Mouse (Mus musculus): ENCODE data around the gene Nfat5.

Gene Nfat5

DNA sequence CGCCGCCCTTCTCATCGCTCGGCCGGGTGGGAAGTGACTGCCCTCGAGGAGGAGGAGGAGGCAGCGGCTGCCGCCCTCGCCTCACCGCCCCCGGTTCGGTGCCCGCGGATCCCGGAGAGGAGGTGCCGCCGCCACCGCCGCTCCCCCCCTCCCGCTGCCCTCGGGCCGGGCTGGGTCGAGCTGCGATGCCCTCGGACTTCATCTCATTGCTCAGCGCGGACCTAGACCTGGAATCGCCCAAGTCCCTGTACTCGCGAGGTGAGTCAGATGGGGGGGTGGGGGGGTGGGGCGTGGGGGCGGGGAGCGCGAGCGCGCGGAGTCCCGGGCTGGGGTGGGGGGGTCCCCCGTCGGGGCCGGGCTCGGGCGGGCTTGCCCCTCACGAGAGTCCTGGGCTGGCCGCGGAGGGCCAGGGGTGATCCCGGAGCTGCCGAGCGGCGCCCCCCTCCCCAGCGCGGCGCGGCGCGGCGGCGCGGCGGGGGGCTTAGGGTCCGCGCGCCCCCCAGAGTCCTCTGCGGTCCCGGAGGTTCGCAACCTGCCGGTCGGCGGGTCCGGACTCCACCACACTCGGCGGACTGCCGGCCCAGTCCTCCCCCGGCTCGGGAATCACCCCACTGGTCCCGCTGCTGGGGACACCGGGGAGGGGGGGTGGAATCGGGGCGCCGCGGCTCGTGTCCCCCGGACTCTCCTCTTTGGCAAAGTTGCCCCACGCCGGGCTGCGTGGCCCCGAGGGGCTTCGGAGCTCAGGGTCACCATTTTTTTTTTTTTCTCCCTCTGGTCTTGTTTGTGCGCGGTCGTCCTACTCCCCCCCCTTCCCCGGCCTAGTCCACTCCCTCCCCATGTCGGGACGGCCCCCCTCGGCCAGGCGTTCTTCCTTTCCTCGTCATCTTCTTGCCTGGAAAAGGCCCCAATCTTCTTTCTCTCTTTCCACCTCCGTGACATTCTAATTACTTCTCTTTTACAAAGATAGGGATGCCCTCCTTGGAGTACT lies 665 bp downstream of the Nfat5 start:
- DNase-seq = peak; percentile 71 to 82

- no peak for DNase-seq
Observed at GRCm38 (mm10) chr8:107295450-107295849, 2.2 kb downstream of the Nfat5 start.

DNA sequence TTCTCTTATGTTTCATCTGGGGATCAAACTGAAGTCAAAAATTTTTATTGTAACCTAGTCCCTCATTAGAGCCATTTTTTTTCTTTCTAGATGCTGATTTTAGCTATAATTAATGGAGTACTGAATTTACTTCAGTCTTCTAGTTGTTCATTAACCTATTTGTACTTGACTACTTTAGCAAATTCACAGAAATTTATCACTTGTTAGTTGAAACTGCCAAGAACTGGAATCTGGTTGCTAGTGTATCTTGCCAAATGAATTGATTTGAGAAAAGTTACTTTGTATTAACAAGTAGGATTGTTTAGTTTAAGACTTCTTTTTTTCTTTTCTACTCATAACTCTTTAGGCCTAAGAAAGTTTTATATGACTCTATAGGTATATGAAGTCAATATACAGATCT lies 18.6 kb downstream of the Nfat5 start:
- DNase-seq = no peak

DNA sequence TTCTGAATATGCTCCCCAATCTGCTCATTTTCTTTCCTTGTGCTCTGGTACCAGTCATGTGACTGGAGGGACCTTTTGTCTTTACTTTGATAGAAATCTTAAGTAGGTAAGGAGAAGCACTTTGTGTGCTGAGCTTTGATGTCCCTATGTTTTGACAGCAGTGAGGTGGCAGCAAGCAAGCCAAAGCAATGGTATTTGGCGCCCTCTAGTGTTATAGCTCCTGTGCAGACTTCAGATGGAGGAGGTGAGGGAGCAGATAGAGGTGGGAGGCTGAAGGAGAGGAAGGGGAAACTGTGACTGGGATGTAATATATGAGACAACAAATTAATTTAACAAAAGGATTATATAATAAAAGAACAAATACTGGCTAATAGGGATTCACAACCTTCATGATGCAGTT lies 30.9 kb downstream of the Nfat5 start:
- DNase-seq = peak; percentile 74 to 83

DNA sequence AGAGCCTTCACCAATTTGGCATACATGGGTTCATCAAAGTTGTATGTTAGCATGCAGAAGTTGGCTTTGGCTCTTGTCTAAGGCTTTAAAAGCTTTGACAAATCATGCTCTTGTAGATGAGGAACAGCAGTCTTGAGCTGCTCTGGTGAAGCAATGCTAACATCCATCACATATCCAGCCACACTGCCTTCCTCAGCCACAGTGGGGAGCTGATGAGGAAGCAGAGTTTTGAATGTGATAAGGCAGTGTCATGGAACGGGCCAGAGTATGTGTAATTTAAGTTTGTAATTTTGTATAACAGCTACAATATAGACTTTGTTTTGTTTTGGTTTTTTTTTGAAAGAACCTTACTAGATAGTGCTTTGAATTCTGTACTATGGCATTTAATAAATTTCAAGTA lies 36.3 kb downstream of the Nfat5 start:
- DNase-seq = peak in 1 of 2 experiments; percentile 14

- no peak for DNase-seq
Observed at GRCm38 (mm10) chr8:107336480-107336879, 43.2 kb downstream of the Nfat5 start.

DNA sequence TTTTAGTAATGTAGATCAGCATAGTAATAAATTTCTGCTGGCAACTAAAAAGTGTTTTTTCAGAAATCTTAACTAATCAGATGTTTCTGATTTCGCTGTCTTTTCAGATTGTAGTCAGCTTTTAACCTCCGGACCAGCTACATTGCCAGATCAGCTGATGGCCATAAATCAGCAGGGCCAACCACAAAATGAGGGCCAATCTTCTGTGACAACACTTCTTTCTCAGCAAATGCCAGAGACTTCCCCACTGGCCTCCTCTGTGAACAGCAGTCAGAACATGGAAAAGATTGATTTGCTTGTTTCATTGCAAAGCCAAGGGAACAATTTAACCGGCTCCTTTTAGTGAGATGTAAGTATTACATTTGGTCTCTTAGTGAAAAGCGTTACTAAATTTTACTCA lies 77.0 kb downstream of the Nfat5 start:
- DNase-seq = no peak

DNA sequence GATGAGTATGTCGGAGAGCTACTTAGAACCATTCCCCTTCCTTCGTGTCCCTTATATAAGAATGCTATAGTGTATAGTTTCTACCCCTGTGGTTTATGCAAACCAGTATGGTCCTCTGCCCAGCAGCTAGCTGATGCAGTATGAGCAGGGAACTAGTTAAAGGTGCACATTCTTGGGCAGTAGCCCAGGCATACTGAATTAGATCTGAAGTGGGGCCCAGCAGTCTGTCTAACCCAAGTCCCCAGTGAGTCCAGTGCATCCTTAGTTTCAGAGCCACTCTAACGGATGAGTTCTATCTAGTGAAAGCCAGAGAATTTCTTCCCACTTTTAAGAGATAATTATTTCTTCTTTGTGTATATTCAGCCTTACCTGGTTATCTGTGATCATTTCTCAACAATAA lies 84.1 kb downstream of the Nfat5 start:
- DNase-seq = no peak

DNA sequence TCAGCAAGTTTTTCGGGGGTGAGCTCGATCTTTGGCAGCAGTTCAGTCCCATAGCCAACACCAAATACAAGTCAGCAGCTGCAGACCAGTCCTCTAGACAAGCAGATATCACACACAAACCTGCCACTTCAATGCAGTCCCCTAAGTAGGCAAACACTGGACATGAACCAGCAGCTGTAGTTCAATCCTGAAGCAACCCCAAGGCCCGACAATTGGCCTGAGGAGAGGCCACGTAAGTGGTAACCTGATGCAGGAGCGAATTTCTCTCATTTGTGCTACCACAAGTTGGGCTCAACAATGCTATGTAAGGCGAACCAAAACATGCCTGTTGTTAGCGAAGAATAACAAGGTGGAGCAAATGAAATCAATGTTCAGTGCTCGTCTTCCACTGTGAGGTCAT lies 87.5 kb downstream of the Nfat5 start:
- no peak for DNase-seq

GRCm38 (mm10) chr8:107381666-107382065 lies 88.4 kb downstream of the Nfat5 start:
- no peak for DNase-seq

GRCm38 (mm10) chr8:107382898-107383297 lies 89.6 kb downstream of the Nfat5 start:
- DNase-seq = no peak

GRCm38 (mm10) chr8:107384651-107385050 lies 91.4 kb downstream of the Nfat5 start:
- DNase-seq = no peak

DNA sequence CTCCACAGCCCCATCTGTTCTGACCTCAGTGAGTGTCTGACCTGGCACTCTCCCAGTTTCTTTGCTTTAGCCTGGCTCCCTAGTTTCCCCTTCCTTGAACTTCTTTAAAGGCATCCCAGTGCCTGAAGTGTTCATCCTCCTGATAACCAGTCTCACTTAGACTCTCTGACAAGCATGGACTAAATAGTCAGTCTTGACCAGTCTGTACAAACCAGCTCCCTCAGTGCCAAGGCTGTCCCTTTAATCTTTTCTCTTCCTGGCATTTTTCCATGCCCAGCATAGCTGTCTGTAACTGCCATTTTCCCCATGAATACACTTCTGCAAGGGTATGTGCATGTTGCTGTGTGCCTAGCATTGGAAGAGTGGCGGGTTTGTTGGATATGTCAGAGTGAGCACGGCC lies 91.8 kb downstream of the Nfat5 start:
- no peak for DNase-seq

DNA sequence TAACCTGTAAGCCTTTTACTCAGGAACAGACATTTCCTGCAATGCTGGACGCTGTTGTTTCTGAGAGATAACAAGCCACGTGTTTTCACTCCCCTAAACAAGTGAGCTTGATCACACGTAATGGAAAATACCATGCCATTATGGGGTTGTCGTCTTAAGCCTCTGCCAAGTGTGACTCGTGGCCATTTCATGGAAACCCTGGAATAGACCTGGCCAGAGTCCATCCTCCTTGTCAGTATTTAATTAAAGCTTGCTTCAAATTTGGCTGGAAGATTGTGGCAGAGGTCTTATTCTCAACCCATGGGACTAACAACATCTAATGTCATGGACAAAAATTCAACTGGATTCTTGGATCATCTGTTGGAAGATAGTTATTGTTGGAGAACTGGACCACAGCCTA lies 92.9 kb downstream of the Nfat5 start:
- DNase-seq = no peak

GRCm38 (mm10) chr8:107386642-107387041 lies 93.4 kb downstream of the Nfat5 start:
- no peak for DNase-seq

DNA sequence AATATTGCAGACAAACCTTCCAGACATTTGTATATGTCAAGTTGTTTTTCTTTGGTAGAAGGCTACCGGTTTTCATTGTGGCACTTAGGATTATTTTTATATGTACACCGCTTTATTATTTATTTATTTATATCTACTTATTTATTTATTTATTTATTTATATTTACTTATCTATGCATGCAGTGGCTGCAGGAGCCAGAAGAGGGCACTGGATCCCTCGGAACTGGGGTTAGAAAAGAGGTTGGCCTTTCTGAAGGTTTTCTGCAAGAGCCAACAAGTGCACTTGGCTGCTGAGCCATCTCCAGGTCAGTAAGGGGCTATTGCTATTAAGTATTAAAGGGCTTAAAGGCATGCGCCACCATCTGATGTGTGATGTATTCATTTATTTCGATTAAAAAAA lies 94.6 kb downstream of the Nfat5 start:
- DNase-seq = peak; percentile 70 to 78

- peak; percentile 42 to 58 for DNase-seq
Observed at GRCm38 (mm10) chr8:107389557-107389956, 96.3 kb downstream of the Nfat5 start.

GRCm38 (mm10) chr8:107390476-107391135 lies 97.3 kb downstream of the Nfat5 start:
- DNase-seq = peak in 1 of 2 experiments; percentile 38

- DNase-seq = no peak
Observed at GRCm38 (mm10) chr8:107391136-107391516, 97.9 kb downstream of the Nfat5 start.

- DNase-seq = no peak
Observed at GRCm38 (mm10) chr8:107395397-107395796, 102.1 kb downstream of the Nfat5 start.

GRCm38 (mm10) chr8:107396106-107396670 lies 102.9 kb downstream of the Nfat5 start:
- no peak for DNase-seq

GRCm38 (mm10) chr8:107397665-107398064 lies 104.4 kb downstream of the Nfat5 start:
- DNase-seq = no peak

DNA sequence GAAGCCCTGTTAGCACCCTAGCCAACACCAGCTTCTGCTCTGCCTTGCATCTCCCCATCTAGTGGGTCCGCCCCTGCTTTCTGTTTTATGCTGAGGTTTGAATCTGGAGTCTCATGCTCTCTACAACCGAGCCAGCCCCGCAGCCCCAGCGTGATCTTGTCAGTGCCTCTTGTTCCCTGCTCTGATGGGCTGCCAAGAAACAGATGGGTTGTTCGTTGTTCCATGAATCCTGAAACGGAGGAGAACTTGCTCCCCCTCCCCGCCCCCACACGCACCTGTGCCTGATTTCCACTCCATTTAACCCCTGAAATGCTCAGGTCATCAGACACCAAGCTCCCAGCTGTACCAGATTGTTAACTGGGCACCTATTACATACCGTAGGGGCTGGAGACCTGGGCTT lies 106.2 kb downstream of the Nfat5 start:
- DNase-seq = peak; percentile 26 to 30

GRCm38 (mm10) chr8:107401866-107402265 lies 108.6 kb downstream of the Nfat5 start:
- no peak for DNase-seq

Measured in kidney, postnatal 4 days (tissue).